Mouse (Mus musculus) heart, adult 8-10 months (tissue): ENCODE data around the gene Nckap1. TPM values are rescaled to one million over a fixed set of nuclear protein-coding genes. Genes with fewer than 3 reads are reported as not detected.

Source experiments
- microRNA-seq: library from miRNA; unstranded; fragments of <30 nt; microRNA quantifications from one replicate; pipeline ENCODE4 v1.2.0, GENCODE M21; 2022
- total RNA-seq, 4 experiments: library from RNA; stranded (reverse); gene quantifications; 2 replicates each; pipeline ENCODE4 v1.2.4; 2022

Nckap1 gene
- total RNA-seq, 4 experiments from 2014 or later: 51.5 to 68.0 (median 61.8) TPM

Small RNAs within 50 kb of the gene (microRNA-seq; reads per million reads assigned to microRNA genes)
- not detected for gene Mir684-1

Other genes starting within 250 kb of the Nckap1 start
- gene Frzb, start 133.8 kb downstream of the Nckap1 start, total RNA-seq: 1 to 10 TPM; 3.1 to 7.0 (median 4.3) TPM
- gene Dusp19, start 35.7 kb upstream of the Nckap1 start, total RNA-seq: 10 to 100 TPM in 2 of 4 experiments, 1 to 10 TPM in 2; 8.4 to 10.9 (median 9.3) TPM
- gene Nup35, start 35.9 kb upstream of the Nckap1 start, total RNA-seq: 1 to 10 TPM; 5.7 to 9.4 (median 7.4) TPM